Mouse (Mus musculus): ENCODE results near the gene Ttc9. TPM values are rescaled to one million over a fixed set of nuclear protein-coding genes. Genes with fewer than 3 reads are reported as not detected.

Gene Ttc9
- polyA plus RNA-seq, 1 experiment, result 0.97 TPM

- no peak overlapping the region for H3K4me3 ChIP-seq (ENCODE audit: insufficient read depth, low read depth, low read length)
- WGBS, result 92% methylated on average over 15 of the region's 15 CpGs
- no peak for DNase-seq
- no peaks in the 10 kb centered on the region for H3K27me3 ChIP-seq (replicated peaks; ENCODE audit: control insufficient read depth, insufficient read depth, low read length)
- H3K4me1 ChIP-seq (ENCODE audit: control insufficient read depth, insufficient read depth, low read length), result no peaks in the 10 kb centered on the region
- no peak overlapping the region for H3K27ac ChIP-seq (ENCODE audit: insufficient read depth, low read depth, low read length)
- H3K36me3 ChIP-seq (ENCODE audit: control insufficient read depth, insufficient read depth, low read length), result no peaks in the 10 kb centered on the region
- TF ChIP-seq POLR2A (IDR thresholded peaks at IDR 0.05; ENCODE audit: low read depth, low read length) (no peak), CTCF (conservative IDR thresholded peaks at IDR 0.05; ENCODE audit: insufficient read depth, insufficient read length, low read depth, low read length) (no peak)
Observed at GRCm38 (mm10) chr12:81690111-81690510, 59.1 kb downstream of the Ttc9 start.

- Histone ChIP-seq H3K4me1 (ENCODE audit: control insufficient read depth, insufficient read depth, low read length) (no peaks in the 10 kb centered on the region), H3K36me3 (ENCODE audit: control insufficient read depth, insufficient read depth, low read length) (no peaks in the 10 kb centered on the region), H3K27ac (ENCODE audit: insufficient read depth, low read depth, low read length) (no peak overlapping the region), H3K4me3 (ENCODE audit: insufficient read depth, low read depth, low read length) (no peak overlapping the region), H3K27me3 (replicated peaks; ENCODE audit: control insufficient read depth, insufficient read depth, low read length) (no peaks in the 10 kb centered on the region)
- no peak for TF ChIP-seq POLR2A (IDR thresholded peaks at IDR 0.05; ENCODE audit: low read depth, low read length)
- no peak for TF ChIP-seq CTCF (conservative IDR thresholded peaks at IDR 0.05; ENCODE audit: insufficient read depth, insufficient read length, low read depth, low read length)
- peak; percentile 54 for DNase-seq
- 72% methylated on average over 7 of the region's 7 CpGs for WGBS
Observed at GRCm38 (mm10) chr12:81690751-81691150, 59.7 kb downstream of the Ttc9 start.

- 25% methylated on average over 8 of the region's 8 CpGs for WGBS
- DNase-seq, result peak; percentile 59
- no peak overlapping the region for H3K4me3 ChIP-seq (ENCODE audit: insufficient read depth, low read depth, low read length)
- H3K36me3 ChIP-seq (ENCODE audit: control insufficient read depth, insufficient read depth, low read length), result no peaks in the 10 kb centered on the region
- no peak for TF ChIP-seq CTCF (conservative IDR thresholded peaks at IDR 0.05; ENCODE audit: insufficient read depth, insufficient read length, low read depth, low read length)
- no peak for TF ChIP-seq POLR2A (IDR thresholded peaks at IDR 0.05; ENCODE audit: low read depth, low read length)
- no peak overlapping the region for H3K27ac ChIP-seq (ENCODE audit: insufficient read depth, low read depth, low read length)
- no peaks in the 10 kb centered on the region for H3K27me3 ChIP-seq (replicated peaks; ENCODE audit: control insufficient read depth, insufficient read depth, low read length)
- H3K4me1 ChIP-seq (ENCODE audit: control insufficient read depth, insufficient read depth, low read length), result no peaks in the 10 kb centered on the region
Observed at GRCm38 (mm10) chr12:81691177-81691730, 60.2 kb downstream of the Ttc9 start.

DNA sequence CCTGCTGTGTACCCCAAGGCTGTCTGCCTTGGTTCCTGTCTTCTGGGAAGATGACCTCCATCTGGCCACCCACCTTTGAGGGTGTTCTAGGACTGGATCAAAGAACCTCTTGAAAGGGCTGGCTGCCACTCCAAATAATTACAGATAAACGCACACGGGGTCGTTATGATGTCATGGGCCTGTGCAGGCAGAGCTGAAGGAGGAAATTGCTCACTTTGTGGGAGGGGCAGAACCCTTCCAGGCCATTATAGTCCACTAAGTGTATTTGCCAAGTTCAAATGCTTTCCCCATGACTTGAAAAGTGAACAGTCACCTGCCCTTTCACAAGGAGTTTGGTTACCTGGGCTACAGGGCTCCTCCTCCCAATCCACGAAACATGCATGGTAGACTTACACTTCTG lies 67.0 kb downstream of the Ttc9 start:
- Histone ChIP-seq H3K4me3 (ENCODE audit: insufficient read depth, low read depth, low read length) (no peak overlapping the region), H3K27ac (ENCODE audit: insufficient read depth, low read depth, low read length) (no peak overlapping the region), H3K27me3 (replicated peaks; ENCODE audit: control insufficient read depth, insufficient read depth, low read length) (no peaks in the 10 kb centered on the region), H3K4me1 (ENCODE audit: control insufficient read depth, insufficient read depth, low read length) (no peaks in the 10 kb centered on the region), H3K36me3 (ENCODE audit: control insufficient read depth, insufficient read depth, low read length) (no peaks in the 10 kb centered on the region)
- WGBS, result 30% methylated on average over 4 of the region's 4 CpGs
- DNase-seq, result no peak
- no peak for TF ChIP-seq POLR2A (IDR thresholded peaks at IDR 0.05; ENCODE audit: low read depth, low read length)
- no peak for TF ChIP-seq CTCF (conservative IDR thresholded peaks at IDR 0.05; ENCODE audit: insufficient read depth, insufficient read length, low read depth, low read length)

GRCm38 (mm10) chr12:81702903-81703302 lies 71.9 kb downstream of the Ttc9 start:
- H3K27ac ChIP-seq (ENCODE audit: insufficient read depth, low read depth, low read length), result no peak overlapping the region
- WGBS, result 0% methylated on average over 1 of the region's 1 CpGs
- H3K4me3 ChIP-seq (ENCODE audit: insufficient read depth, low read depth, low read length), result no peak overlapping the region
- H3K4me1 ChIP-seq (ENCODE audit: control insufficient read depth, insufficient read depth, low read length), result no peaks in the 10 kb centered on the region
- H3K27me3 ChIP-seq (replicated peaks; ENCODE audit: control insufficient read depth, insufficient read depth, low read length), result no peaks in the 10 kb centered on the region
- H3K36me3 ChIP-seq (ENCODE audit: control insufficient read depth, insufficient read depth, low read length), result no peaks in the 10 kb centered on the region
- DNase-seq, result no peak
- TF ChIP-seq POLR2A (IDR thresholded peaks at IDR 0.05; ENCODE audit: low read depth, low read length), result no peak
- no peak for TF ChIP-seq CTCF (conservative IDR thresholded peaks at IDR 0.05; ENCODE audit: insufficient read depth, insufficient read length, low read depth, low read length)

GRCm38 (mm10) chr12:81712618-81713017 lies 81.6 kb downstream of the Ttc9 start:
- no peak for TF ChIP-seq CTCF (conservative IDR thresholded peaks at IDR 0.05; ENCODE audit: insufficient read depth, insufficient read length, low read depth, low read length)
- no peak for TF ChIP-seq POLR2A (IDR thresholded peaks at IDR 0.05; ENCODE audit: low read depth, low read length)
- Histone ChIP-seq H3K27ac (ENCODE audit: insufficient read depth, low read depth, low read length) (no peak overlapping the region), H3K4me1 (ENCODE audit: control insufficient read depth, insufficient read depth, low read length) (no peaks in the 10 kb centered on the region), H3K36me3 (ENCODE audit: control insufficient read depth, insufficient read depth, low read length) (no peaks in the 10 kb centered on the region), H3K27me3 (replicated peaks; ENCODE audit: control insufficient read depth, insufficient read depth, low read length) (no peaks in the 10 kb centered on the region), H3K4me3 (ENCODE audit: insufficient read depth, low read depth, low read length) (no peak overlapping the region)
- no peak for DNase-seq
- 85% methylated on average over 4 of the region's 4 CpGs for WGBS

Other genes starting within 250 kb of the Ttc9 start
- 0.25 and 0.29 TPM in 2 replicates for gene Adam4, start 209.3 kb upstream of the Ttc9 start, polyA plus RNA-seq (2012; rRNA removed)
- 115 and 117 TPM in 2 replicates for gene Cox16, start 146.1 kb upstream of the Ttc9 start, polyA plus RNA-seq (2012; rRNA removed)
- gene Gm20498, start 98.3 kb upstream of the Ttc9 start, polyA plus RNA-seq (2012; rRNA removed), result 14.5 and 21.3 TPM in 2 replicates
- 35.8 and 42.0 TPM in 2 replicates for gene Synj2bp, start 98.3 kb upstream of the Ttc9 start, polyA plus RNA-seq (2012; rRNA removed)
- gene Adam21, start 62.8 kb upstream of the Ttc9 start, polyA plus RNA-seq (2012; rRNA removed), result 0.02 and 0.04 TPM in 2 replicates
- 6.2 and 8.6 TPM in 2 replicates for gene Med6, start 36.2 kb upstream of the Ttc9 start, polyA plus RNA-seq (2012; rRNA removed)
- gene Map3k9, start 149.9 kb downstream of the Ttc9 start, polyA plus RNA-seq (2012; rRNA removed), result 3.4 and 3.9 TPM in 2 replicates
- gene Pcnx, start 228.8 kb downstream of the Ttc9 start, polyA plus RNA-seq (2012; rRNA removed), result 23.8 and 27.3 TPM in 2 replicates